33 mouse cellular contexts compared by ENCODE assay signal in genomic region chr11:102838616-102839150, GRCm38 (mm10). TPM values are rescaled to one million over a fixed set of nuclear protein-coding genes. Genes with fewer than 3 reads are reported as not detected.
DNase-seq lines count a peak whose midpoint lies in the region; ATAC-seq and TF ChIP-seq lines count a peak whose summit lies in the region.
"Had no signal": no experiment of that assay in that cellular context is flagged by ENCODE, and none has a peak within 500 bp of the region (broad histone marks: within the 10 kb centered on the region; RNA-seq: fewer than 3 reads in every experiment).

No protein-coding gene starts in this region.

- H3K36me3 ChIP-seq in forebrain, embryonic 13.5 days (ENCODE audit: poor library complexity, severe bottlenecking) = peaks cover 76% of the 10 kb centered on the region
- peaks cover 75% of the 10 kb centered on the region for H3K36me3 ChIP-seq in forebrain, embryonic 14.5 days (ENCODE audit: control insufficient read depth, insufficient read depth, low read length)
- peaks cover 75% of the 10 kb centered on the region for H3K36me3 ChIP-seq in hindbrain, embryonic 13.5 days
- peaks cover 27% of the 10 kb centered on the region for H3K36me3 ChIP-seq in hindbrain, embryonic 11.5 days (ENCODE audit: control insufficient read depth, insufficient read depth, low read length)
- peaks cover 49% of the 10 kb centered on the region for H3K36me3 ChIP-seq in kidney, postnatal 0 days (ENCODE audit: insufficient read depth, low read length)
- H3K36me3 ChIP-seq in neural tube, embryonic 13.5 days = peaks cover 76% of the 10 kb centered on the region
- H3K36me3 ChIP-seq in neural tube, embryonic 15.5 days = peaks cover 66% of the 10 kb centered on the region

- DNase-seq in forebrain, embryonic 14.5 days (ENCODE audit: low spot score) = no peak
- no peak for DNase-seq in hindbrain, embryonic 11.5 days (ENCODE audit: low spot score)
- DNase-seq in kidney, postnatal 0 days (ENCODE audit: low spot score) = no peak
- DNase-seq in kidney, adult 9 months = no peak
- DNase-seq: adrenal gland, adult 2 months; cerebellum, adult 2 months; cerebellum, postnatal 14 days; layer of hippocampus, postnatal 36 days; liver, embryonic 13.5 days; lung, embryonic 14.5 days; right cerebral cortex, postnatal 4 days; thymus, postnatal 14 days had no signal

- no peak overlapping the region for H3K9ac ChIP-seq in forebrain, embryonic 13.5 days
- H3K9ac ChIP-seq in forebrain, embryonic 14.5 days (ENCODE audit: low read length) = no peak overlapping the region
- H3K9ac ChIP-seq in hindbrain, embryonic 13.5 days = no peak overlapping the region
- H3K9ac ChIP-seq in hindbrain, embryonic 11.5 days (ENCODE audit: low read depth, low read length) = no peak overlapping the region
- no peak overlapping the region for H3K9ac ChIP-seq in kidney, postnatal 0 days (ENCODE audit: low read depth, low read length)
- no peak overlapping the region for H3K9ac ChIP-seq in neural tube, embryonic 13.5 days
- H3K9ac ChIP-seq in neural tube, embryonic 15.5 days (replicated peaks) = no peak overlapping the region
- H3K9ac ChIP-seq: hindbrain, embryonic 15.5 days; limb, embryonic 15.5 days; liver, embryonic 13.5 days; lung, embryonic 14.5 days; midbrain, embryonic 15.5 days had no signal

- peak overlapping the region; percentile 14; the same call in 1 of the 2 replicates for H3K27ac ChIP-seq in forebrain, embryonic 13.5 days
- H3K27ac ChIP-seq in forebrain, embryonic 14.5 days (ENCODE audit: low read depth, low read length) = no peak overlapping the region
- 0 out of 2 replicates have a peak overlapping the region, but pooled peaks have one; percentile 19 for H3K27ac ChIP-seq in hindbrain, embryonic 13.5 days
- no peak overlapping the region for H3K27ac ChIP-seq in hindbrain, embryonic 11.5 days (ENCODE audit: low read depth, low read length)
- peak overlapping the region; percentile 47 for H3K27ac ChIP-seq in kidney, postnatal 0 days
- H3K27ac ChIP-seq in neural tube, embryonic 13.5 days (replicated peaks) = 0 out of 2 replicates have a peak overlapping the region, but pooled peaks have one; percentile 23
- H3K27ac ChIP-seq in neural tube, embryonic 15.5 days (replicated peaks) = no peak overlapping the region
- H3K27ac ChIP-seq: hindbrain, embryonic 15.5 days; limb, embryonic 10.5 days; limb, embryonic 15.5 days; liver, embryonic 13.5 days; macrophage; midbrain, embryonic 15.5 days had no signal

- WGBS in forebrain, embryonic 13.5 days = 94% methylated on average over 9 of the region's 9 CpGs
- 88% methylated on average over 9 of the region's 9 CpGs for WGBS in forebrain, embryonic 14.5 days
- 92% methylated on average over 9 of the region's 9 CpGs for WGBS in hindbrain, embryonic 13.5 days
- WGBS in hindbrain, embryonic 11.5 days = 91% methylated on average over 9 of the region's 9 CpGs
- 86% methylated on average over 9 of the region's 9 CpGs for WGBS in kidney, postnatal 0 days
- WGBS in neural tube, embryonic 13.5 days = 88% methylated on average over 9 of the region's 9 CpGs
- 89% methylated on average over 9 of the region's 9 CpGs for WGBS in neural tube, embryonic 15.5 days

- no peak overlapping the region for H3K4me3 ChIP-seq in forebrain, embryonic 13.5 days
- no peak overlapping the region for H3K4me3 ChIP-seq in forebrain, embryonic 14.5 days (ENCODE audit: low read depth, low read length)
- no peak overlapping the region for H3K4me3 ChIP-seq in hindbrain, embryonic 13.5 days
- H3K4me3 ChIP-seq in hindbrain, embryonic 11.5 days (ENCODE audit: low read depth, low read length) = no peak overlapping the region
- H3K4me3 ChIP-seq in kidney, postnatal 0 days (replicated peaks; ENCODE audit: low read depth, low read length) = no peak overlapping the region
- H3K4me3 ChIP-seq in neural tube, embryonic 13.5 days = no peak overlapping the region
- H3K4me3 ChIP-seq in neural tube, embryonic 15.5 days (replicated peaks) = no peak overlapping the region
- H3K4me3 ChIP-seq: erythroblast, embryonic 14.5 days; hindbrain, embryonic 15.5 days; limb, embryonic 10.5 days; limb, embryonic 15.5 days; liver, embryonic 13.5 days; midbrain, embryonic 15.5 days had no signal

- no peaks in the 10 kb centered on the region for H3K27me3 ChIP-seq in forebrain, embryonic 13.5 days
- no peaks in the 10 kb centered on the region for H3K27me3 ChIP-seq in forebrain, embryonic 14.5 days (replicated peaks; ENCODE audit: control insufficient read depth, insufficient read depth, low read length)
- H3K27me3 ChIP-seq in hindbrain, embryonic 13.5 days = no peaks in the 10 kb centered on the region
- no peaks in the 10 kb centered on the region for H3K27me3 ChIP-seq in hindbrain, embryonic 11.5 days (ENCODE audit: control insufficient read depth, insufficient read depth, low read length)
- H3K27me3 ChIP-seq in kidney, postnatal 0 days (ENCODE audit: insufficient read depth, low read length) = no peaks in the 10 kb centered on the region
- H3K27me3 ChIP-seq in neural tube, embryonic 13.5 days = no peaks in the 10 kb centered on the region
- H3K27me3 ChIP-seq in neural tube, embryonic 15.5 days (replicated peaks) = no peaks in the 10 kb centered on the region
- H3K27me3 ChIP-seq: CH12.LX; hindbrain, embryonic 15.5 days; limb, embryonic 15.5 days; liver, embryonic 13.5 days; midbrain, embryonic 15.5 days had no signal

- H3K9me3 ChIP-seq in forebrain, embryonic 13.5 days (replicated peaks) = no peaks in the 10 kb centered on the region
- H3K9me3 ChIP-seq in forebrain, embryonic 14.5 days (replicated peaks; ENCODE audit: control insufficient read depth, low read length) = no peaks in the 10 kb centered on the region
- no peaks in the 10 kb centered on the region for H3K9me3 ChIP-seq in hindbrain, embryonic 13.5 days
- H3K9me3 ChIP-seq in hindbrain, embryonic 11.5 days (ENCODE audit: control insufficient read depth, low read length) = no peaks in the 10 kb centered on the region
- H3K9me3 ChIP-seq in kidney, postnatal 0 days (replicated peaks; ENCODE audit: low read length) = no peaks in the 10 kb centered on the region
- H3K9me3 ChIP-seq in neural tube, embryonic 13.5 days = no peaks in the 10 kb centered on the region
- H3K9me3 ChIP-seq in neural tube, embryonic 15.5 days (replicated peaks) = no peaks in the 10 kb centered on the region
- H3K9me3 ChIP-seq: hindbrain, embryonic 15.5 days; limb, embryonic 10.5 days; limb, embryonic 15.5 days; liver, embryonic 13.5 days; midbrain, embryonic 15.5 days had no signal

- H3K4me1 ChIP-seq in forebrain, embryonic 13.5 days = no peaks in the 10 kb centered on the region
- no peaks in the 10 kb centered on the region for H3K4me1 ChIP-seq in forebrain, embryonic 14.5 days (ENCODE audit: control insufficient read depth, insufficient read depth, low read length)
- H3K4me1 ChIP-seq in hindbrain, embryonic 13.5 days (replicated peaks) = 0 out of 2 replicates have a peak, but pooled peaks cover 3% of the 10 kb centered on the region
- no peaks in the 10 kb centered on the region for H3K4me1 ChIP-seq in hindbrain, embryonic 11.5 days (replicated peaks; ENCODE audit: control insufficient read depth, insufficient read depth, low read length)
- no peaks in the 10 kb centered on the region for H3K4me1 ChIP-seq in kidney, postnatal 0 days (replicated peaks; ENCODE audit: insufficient read depth, low read length)
- H3K4me1 ChIP-seq in neural tube, embryonic 13.5 days (replicated peaks) = 0 out of 2 replicates have a peak, but pooled peaks cover 4% of the 10 kb centered on the region
- no peaks in the 10 kb centered on the region for H3K4me1 ChIP-seq in neural tube, embryonic 15.5 days
- H3K4me1 ChIP-seq: hindbrain, embryonic 15.5 days; limb, embryonic 10.5 days; limb, embryonic 15.5 days; liver, embryonic 13.5 days; midbrain, embryonic 15.5 days had no signal

- no peak for TF ChIP-seq CTCF in kidney, postnatal 0 days (IDR thresholded peaks at IDR 0.05; ENCODE audit: low read depth)

- no peak for ATAC-seq in forebrain, embryonic 13.5 days
- no peak for ATAC-seq in forebrain, embryonic 14.5 days
- no peak for ATAC-seq in hindbrain, embryonic 13.5 days (ENCODE audit: low FRiP score)
- no peak for ATAC-seq in hindbrain, embryonic 11.5 days (ENCODE audit: low FRiP score)
- no peak for ATAC-seq in kidney, postnatal 0 days (replicated peaks; ENCODE audit: low FRiP score, low read depth)
- ATAC-seq in neural tube, embryonic 13.5 days (ENCODE audit: low read depth) = no peak
- no peak for ATAC-seq in neural tube, embryonic 15.5 days (ENCODE audit: low FRiP score)
- ATAC-seq: activated CD4-positive, CD25-positive, alpha-beta regulatory T cell, adult 4 months; midbrain, embryonic 15.5 days had no signal

- no peak overlapping the region for H3K4me2 ChIP-seq in forebrain, embryonic 13.5 days
- no peak overlapping the region for H3K4me2 ChIP-seq in forebrain, embryonic 14.5 days (ENCODE audit: low read length)
- H3K4me2 ChIP-seq in hindbrain, embryonic 13.5 days = no peak overlapping the region
- H3K4me2 ChIP-seq in hindbrain, embryonic 11.5 days (replicated peaks; ENCODE audit: low read depth, low read length) = no peak overlapping the region
- H3K4me2 ChIP-seq in kidney, postnatal 0 days (ENCODE audit: low read length) = no peak overlapping the region
- H3K4me2 ChIP-seq in neural tube, embryonic 13.5 days = no peak overlapping the region
- no peak overlapping the region for H3K4me2 ChIP-seq in neural tube, embryonic 15.5 days
- H3K4me2 ChIP-seq: hindbrain, embryonic 15.5 days; limb, embryonic 15.5 days; liver, embryonic 13.5 days; lung, embryonic 14.5 days; midbrain, embryonic 15.5 days had no signal

RNA-seq across cellular contexts. Expression of gene Higd1b, which starts 3.0 kb away (rescaled TPM):
- polyA plus RNA-seq in forebrain, embryonic 13.5 days (2015; fragmentation: Nextera tagmentation; extraction: Ambion mirVana) = 1.2 and 2.0 TPM in 2 replicates
- 6.2 and 7.9 TPM in 2 replicates for polyA plus RNA-seq in forebrain, embryonic 14.5 days (2014; fragmentation: Nextera tagmentation; extraction: Ambion mirVana)
- polyA plus RNA-seq in hindbrain, embryonic 13.5 days (2015; fragmentation: Nextera tagmentation; extraction: Ambion mirVana) = 2.4 and 4.2 TPM in 2 replicates
- polyA plus RNA-seq in hindbrain, embryonic 11.5 days (2014; fragmentation: Nextera tagmentation; extraction: Ambion mirVana) = not detected in 2 replicates
- 2.9 and 3.0 TPM in 2 replicates for polyA plus RNA-seq in kidney, postnatal 0 days (2015; fragmentation: Nextera tagmentation; extraction: Ambion mirVana)
- polyA plus RNA-seq in neural tube, embryonic 13.5 days (2015; fragmentation: Nextera tagmentation; extraction: Ambion mirVana) = 2.1 and 2.6 TPM in 2 replicates
- 10.5 and 11.8 TPM in 2 replicates for polyA plus RNA-seq in neural tube, embryonic 15.5 days (2015; fragmentation: Nextera tagmentation; extraction: Ambion mirVana)
- polyA plus RNA-seq: activated CD4-positive, CD25-positive, alpha-beta regulatory T cell, adult 4 months; C2C12; erythroblast, embryonic 14.5 days; forebrain, embryonic 11.5 days; intestine, embryonic 14.5 days; limb, embryonic 10.5 days; liver, embryonic 13.5 days; macrophage; neural tube, embryonic 11.5 days had no signal

RNA-seq across cellular contexts. Expression of gene Gjc1, which starts 19.2 kb away (rescaled TPM):
- polyA plus RNA-seq in forebrain, embryonic 13.5 days (2015; fragmentation: Nextera tagmentation; extraction: Ambion mirVana) = 68.3 and 69.2 TPM in 2 replicates
- 41.5 and 47.0 TPM in 2 replicates for polyA plus RNA-seq in forebrain, embryonic 14.5 days (2014; fragmentation: Nextera tagmentation; extraction: Ambion mirVana)
- 43.8 and 44.8 TPM in 2 replicates for polyA plus RNA-seq in hindbrain, embryonic 13.5 days (2015; fragmentation: Nextera tagmentation; extraction: Ambion mirVana)
- 78.5 and 82.8 TPM in 2 replicates for polyA plus RNA-seq in hindbrain, embryonic 11.5 days (2014; fragmentation: Nextera tagmentation; extraction: Ambion mirVana)
- polyA plus RNA-seq in kidney, postnatal 0 days (2015; fragmentation: Nextera tagmentation; extraction: Ambion mirVana) = 44.2 and 47.1 TPM in 2 replicates
- polyA plus RNA-seq in neural tube, embryonic 13.5 days (2015; fragmentation: Nextera tagmentation; extraction: Ambion mirVana) = 38.2 and 40.5 TPM in 2 replicates
- polyA plus RNA-seq in neural tube, embryonic 15.5 days (2015; fragmentation: Nextera tagmentation; extraction: Ambion mirVana) = 31.9 and 32.8 TPM in 2 replicates
- polyA plus RNA-seq: erythroblast, embryonic 14.5 days; macrophage had no signal

RNA-seq across cellular contexts. Expression of gene Eftud2, which starts 42.1 kb away (rescaled TPM):
- polyA plus RNA-seq in forebrain, embryonic 13.5 days (2015; fragmentation: Nextera tagmentation; extraction: Ambion mirVana) = 199 and 235 TPM in 2 replicates
- 150 and 168 TPM in 2 replicates for polyA plus RNA-seq in forebrain, embryonic 14.5 days (2014; fragmentation: Nextera tagmentation; extraction: Ambion mirVana)
- 149 and 151 TPM in 2 replicates for polyA plus RNA-seq in hindbrain, embryonic 13.5 days (2015; fragmentation: Nextera tagmentation; extraction: Ambion mirVana)
- polyA plus RNA-seq in hindbrain, embryonic 11.5 days (2014; fragmentation: Nextera tagmentation; extraction: Ambion mirVana) = 205 and 222 TPM in 2 replicates
- 127 and 140 TPM in 2 replicates for polyA plus RNA-seq in kidney, postnatal 0 days (2015; fragmentation: Nextera tagmentation; extraction: Ambion mirVana)
- 134 TPM in 2 replicates for polyA plus RNA-seq in neural tube, embryonic 13.5 days (2015; fragmentation: Nextera tagmentation; extraction: Ambion mirVana)
- polyA plus RNA-seq in neural tube, embryonic 15.5 days (2015; fragmentation: Nextera tagmentation; extraction: Ambion mirVana) = 121 and 147 TPM in 2 replicates

RNA-seq across cellular contexts. Expression of gene Ccdc103, which starts 42.3 kb away (rescaled TPM):
- 1.8 and 2.8 TPM in 2 replicates for polyA plus RNA-seq in forebrain, embryonic 13.5 days (2015; fragmentation: Nextera tagmentation; extraction: Ambion mirVana)
- 2.6 and 2.8 TPM in 2 replicates for polyA plus RNA-seq in forebrain, embryonic 14.5 days (2014; fragmentation: Nextera tagmentation; extraction: Ambion mirVana)
- polyA plus RNA-seq in hindbrain, embryonic 13.5 days (2015; fragmentation: Nextera tagmentation; extraction: Ambion mirVana) = 2.0 TPM in 2 replicates
- polyA plus RNA-seq in hindbrain, embryonic 11.5 days (2014; fragmentation: Nextera tagmentation; extraction: Ambion mirVana) = 1.2 and 2.0 TPM in 2 replicates
- 1.8 and 2.1 TPM in 2 replicates for polyA plus RNA-seq in kidney, postnatal 0 days (2015; fragmentation: Nextera tagmentation; extraction: Ambion mirVana)
- 0.89 and 0.91 TPM in 2 replicates for polyA plus RNA-seq in neural tube, embryonic 13.5 days (2015; fragmentation: Nextera tagmentation; extraction: Ambion mirVana)
- polyA plus RNA-seq in neural tube, embryonic 15.5 days (2015; fragmentation: Nextera tagmentation; extraction: Ambion mirVana) = 1.5 and 1.7 TPM in 2 replicates
- polyA plus RNA-seq: macrophage; spleen, adult 2 months had no signal

RNA-seq across cellular contexts. Expression of gene Fam187a, which starts 46.3 kb away (rescaled TPM):
- not detected in 2 replicates for polyA plus RNA-seq in forebrain, embryonic 13.5 days (2015; fragmentation: Nextera tagmentation; extraction: Ambion mirVana)
- polyA plus RNA-seq in forebrain, embryonic 14.5 days (2014; fragmentation: Nextera tagmentation; extraction: Ambion mirVana) = 0.19 TPM in 1 of 2 replicates, not detected in the other
- not detected in 2 replicates for polyA plus RNA-seq in hindbrain, embryonic 13.5 days (2015; fragmentation: Nextera tagmentation; extraction: Ambion mirVana)
- not detected in 2 replicates for polyA plus RNA-seq in hindbrain, embryonic 11.5 days (2014; fragmentation: Nextera tagmentation; extraction: Ambion mirVana)
- 0.11 TPM in 1 of 2 replicates, not detected in the other for polyA plus RNA-seq in kidney, postnatal 0 days (2015; fragmentation: Nextera tagmentation; extraction: Ambion mirVana)
- not detected in 2 replicates for polyA plus RNA-seq in neural tube, embryonic 13.5 days (2015; fragmentation: Nextera tagmentation; extraction: Ambion mirVana)
- not detected in 2 replicates for polyA plus RNA-seq in neural tube, embryonic 15.5 days (2015; fragmentation: Nextera tagmentation; extraction: Ambion mirVana)
- polyA plus RNA-seq: activated CD4-positive, CD25-positive, alpha-beta regulatory T cell, adult 4 months; adrenal gland, adult 2 months; cerebellum, adult 2 months; embryonic facial prominence, embryonic 14.5 days; erythroblast, embryonic 14.5 days; forebrain, embryonic 11.5 days; heart, embryonic 14.5 days; hindbrain, embryonic 15.5 days; intestine, embryonic 14.5 days; large intestine, adult 2 months; limb, embryonic 10.5 days; limb, embryonic 15.5 days; lung, embryonic 14.5 days; macrophage; midbrain, embryonic 15.5 days; neural tube, embryonic 11.5 days; spleen, adult 2 months; urinary bladder, adult 2 months had no signal

Comparison
In these comparisons a context has a peak if more than half of its experiments do, and no peak if none do; other contexts are left out.
1. H3K27ac ChIP-seq: peak in forebrain, embryonic 13.5 days (single experiment), hindbrain, embryonic 13.5 days (single experiment), kidney, postnatal 0 days (single experiment) and neural tube, embryonic 13.5 days (single experiment); none in forebrain, embryonic 14.5 days (single experiment), hindbrain, embryonic 11.5 days (single experiment) and neural tube, embryonic 15.5 days (single experiment).